Comparison of ENCODE assay signal across 11 mouse cellular contexts in genomic region chr11:75141913-75142312, GRCm38 (mm10). TPM values are rescaled to one million over a fixed set of nuclear protein-coding genes. Genes with fewer than 3 reads are reported as not detected.
A peak's percentile ranks its signal among the peaks of the same experiment; 100 is the strongest.
DNase-seq lines count a peak whose midpoint lies in the region; ATAC-seq and TF ChIP-seq lines count a peak whose summit lies in the region.
"Had no signal": no experiment of that assay in that cellular context is flagged by ENCODE, and none has a peak within 500 bp of the region (broad histone marks: within the 10 kb centered on the region; RNA-seq: fewer than 3 reads in every experiment).

No protein-coding gene starts in this region.

- H3K9me3 ChIP-seq in hindbrain, embryonic 10.5 days: no peaks in the 10 kb centered on the region
- H3K9me3 ChIP-seq in hindbrain, embryonic 16.5 days (ENCODE audit: control insufficient read depth, low read length): no peaks in the 10 kb centered on the region
- H3K9me3 ChIP-seq: midbrain, embryonic 10.5 days had no signal

- no peak overlapping the region for H3K4me2 ChIP-seq in hindbrain, embryonic 16.5 days (ENCODE audit: low read length)

- WGBS in hindbrain, embryonic 10.5 days: 53% methylated on average over 1 of the region's 1 CpGs
- WGBS in hindbrain, embryonic 16.5 days: 50% methylated on average over 1 of the region's 1 CpGs

- ATAC-seq in hindbrain, embryonic 16.5 days: no peak

- H3K27ac ChIP-seq in hindbrain, embryonic 10.5 days: peak overlapping the region; percentile 35; the same call in 1 of the 2 replicates
- no peak overlapping the region for H3K27ac ChIP-seq in hindbrain, embryonic 16.5 days (ENCODE audit: low read depth, low read length)
- peak overlapping the region; percentile 67 for H3K27ac ChIP-seq in testis, adult 2 months (ENCODE audit: control insufficient read depth, insufficient read depth, low read depth, low read length)
- H3K27ac ChIP-seq: midbrain, embryonic 10.5 days had no signal

- no peaks in the 10 kb centered on the region for H3K27me3 ChIP-seq in hindbrain, embryonic 10.5 days (ENCODE audit: insufficient read depth, poor library complexity, severe bottlenecking)
- H3K27me3 ChIP-seq in hindbrain, embryonic 16.5 days (replicated peaks; ENCODE audit: control insufficient read depth, insufficient read depth, low read length): no peaks in the 10 kb centered on the region
- H3K27me3 ChIP-seq in testis, adult 2 months (ENCODE audit: control insufficient read depth, insufficient read depth, low read length): no peaks in the 10 kb centered on the region

- no peak overlapping the region for H3K9ac ChIP-seq in hindbrain, embryonic 16.5 days (ENCODE audit: low read depth, low read length)

- peaks cover 32% of the 10 kb centered on the region for H3K4me1 ChIP-seq in hindbrain, embryonic 10.5 days (replicated peaks)
- H3K4me1 ChIP-seq in hindbrain, embryonic 16.5 days (ENCODE audit: control insufficient read depth, insufficient read depth, low read depth, low read length): peaks cover 4% of the 10 kb centered on the region
- peaks cover 7% of the 10 kb centered on the region for H3K4me1 ChIP-seq in testis, adult 2 months (ENCODE audit: control insufficient read depth, insufficient read depth, low read length)

- H3K36me3 ChIP-seq in hindbrain, embryonic 10.5 days: peaks cover 66% of the 10 kb centered on the region
- H3K36me3 ChIP-seq in hindbrain, embryonic 16.5 days (ENCODE audit: control insufficient read depth, insufficient read depth, low read length): peaks cover 9% of the 10 kb centered on the region; the same call in 1 of the 2 replicates
- peaks cover 3% of the 10 kb centered on the region; the same call in 1 of the 2 replicates for H3K36me3 ChIP-seq in testis, adult 2 months (ENCODE audit: control insufficient read depth, insufficient read depth, low read length)

- intact Hi-C loops in heart, postnatal 10 days (cut with DNase I): no loop called here

- DNase-seq in hindbrain, embryonic 10.5 days (ENCODE audit: low spot score): no peak
- DNase-seq in testis, postnatal 10 days (ENCODE audit: low spot score): no peak
- peak; percentile 55 to 68 for DNase-seq in heart, postnatal 10 days
- DNase-seq in testis, postnatal 14 days (ENCODE audit: low spot score): peak; percentile 47
- no peak for DNase-seq in adrenal gland, postnatal 4 days (ENCODE audit: low spot score in 2 of 2)
- DNase-seq in spleen, postnatal 4 days (ENCODE audit: low spot score in 2 of 2): no peak
- DNase-seq: kidney, postnatal 14 days; right cerebral cortex, postnatal 4 days had no signal

- no peak overlapping the region for H3K4me3 ChIP-seq in hindbrain, embryonic 10.5 days
- H3K4me3 ChIP-seq in hindbrain, embryonic 16.5 days (ENCODE audit: low read length): no peak overlapping the region
- no peak overlapping the region for H3K4me3 ChIP-seq in testis, adult 2 months (ENCODE audit: control insufficient read depth, low read depth, low read length)
- H3K4me3 ChIP-seq: midbrain, embryonic 10.5 days had no signal

- TF ChIP-seq POLR2A in testis, adult 2 months (IDR thresholded peaks at IDR 0.05; ENCODE audit: control insufficient read depth, low read depth, low read length): no peak

- no peak for TF ChIP-seq CTCF in testis, adult 2 months (IDR thresholded peaks at IDR 0.05; ENCODE audit: control insufficient read depth, insufficient read depth, insufficient replicate concordance, low read depth, low read length)

RNA-seq across cellular contexts. Expression of gene Hic1, which starts 27.4 kb away (rescaled TPM):
- polyA plus RNA-seq in hindbrain, embryonic 10.5 days (2016; fragmentation: Nextera tagmentation; extraction: Ambion mirVana): 0.15 and 0.52 TPM in 2 replicates
- polyA plus RNA-seq in hindbrain, embryonic 16.5 days (2015; fragmentation: Nextera tagmentation; extraction: Ambion mirVana): 1.9 and 2.2 TPM in 2 replicates
- 1.3 and 1.7 TPM in 2 replicates for polyA plus RNA-seq in testis, adult 2 months (2012; rRNA removed)
- 10 to 100 TPM; 36.3 to 48.5 TPM for total RNA-seq in heart, postnatal 10 days (2021)
- total RNA-seq in adrenal gland, postnatal 4 days (2021): 10 to 100 TPM; 22.9 to 29.2 TPM

RNA-seq across cellular contexts. Expression of gene Ovca2, which starts 36.7 kb away (rescaled TPM):
- 27.6 and 33.1 TPM in 2 replicates for polyA plus RNA-seq in hindbrain, embryonic 10.5 days (2016; fragmentation: Nextera tagmentation; extraction: Ambion mirVana)
- 14.4 and 14.5 TPM in 2 replicates for polyA plus RNA-seq in hindbrain, embryonic 16.5 days (2015; fragmentation: Nextera tagmentation; extraction: Ambion mirVana)
- 9.1 and 10.2 TPM in 2 replicates for polyA plus RNA-seq in testis, adult 2 months (2012; rRNA removed)
- total RNA-seq in heart, postnatal 10 days (2021): 1 to 10 TPM; 7.8 to 9.5 TPM
- 10 to 100 TPM; 16.0 to 17.4 TPM for total RNA-seq in adrenal gland, postnatal 4 days (2021)

RNA-seq across cellular contexts. Expression of gene Dph1, which starts 49.1 kb away (rescaled TPM):
- polyA plus RNA-seq in hindbrain, embryonic 10.5 days (2016; fragmentation: Nextera tagmentation; extraction: Ambion mirVana): 23.2 and 24.2 TPM in 2 replicates
- polyA plus RNA-seq in hindbrain, embryonic 16.5 days (2015; fragmentation: Nextera tagmentation; extraction: Ambion mirVana): 15.4 and 15.7 TPM in 2 replicates
- polyA plus RNA-seq in testis, adult 2 months (2012; rRNA removed): 12.8 and 16.6 TPM in 2 replicates
- total RNA-seq in heart, postnatal 10 days (2021): 10 to 100 TPM; 13.9 to 15.6 TPM
- 10 to 100 TPM; 26.8 to 29.0 TPM for total RNA-seq in adrenal gland, postnatal 4 days (2021)

RNA-seq across cellular contexts. Expression of gene Rtn4rl1, which starts 51.7 kb away (rescaled TPM):
- 2.5 and 2.8 TPM in 2 replicates for polyA plus RNA-seq in hindbrain, embryonic 10.5 days (2016; fragmentation: Nextera tagmentation; extraction: Ambion mirVana)
- 10.6 and 10.7 TPM in 2 replicates for polyA plus RNA-seq in hindbrain, embryonic 16.5 days (2015; fragmentation: Nextera tagmentation; extraction: Ambion mirVana)
- 3.1 and 3.3 TPM in 2 replicates for polyA plus RNA-seq in testis, adult 2 months (2012; rRNA removed)
- 10 to 100 TPM; 13.9 to 21.4 TPM for total RNA-seq in heart, postnatal 10 days (2021)
- total RNA-seq in adrenal gland, postnatal 4 days (2021): 10 to 100 TPM; 33.3 to 33.8 TPM

Comparison
In these comparisons a context has a peak if more than half of its experiments do, and no peak if none do; other contexts are left out.
1. DNase-seq: peak in heart, postnatal 10 days (2 of 2) and testis, postnatal 14 days (single experiment); none in hindbrain, embryonic 10.5 days (single experiment), testis, postnatal 10 days (single experiment), adrenal gland, postnatal 4 days (0 of 2) and spleen, postnatal 4 days (0 of 2).